Mouse (Mus musculus): Measurements from ENCODE around the gene Rai1.

Rai1 gene

GRCm38 (mm10) chr11:60088947-60089346 is 15.9 kb upstream of the Rai1 start:
- H3K4me3 ChIP-seq (replicated peaks; ENCODE audit: low read length) = no peak overlapping the region
- no peaks in the 10 kb centered on the region for H3K9me3 ChIP-seq (ENCODE audit: low read length)
- peaks cover 55% of the 10 kb centered on the region for H3K4me1 ChIP-seq (replicated peaks; ENCODE audit: low read depth, low read length)
- H3K27me3 ChIP-seq (ENCODE audit: insufficient read depth, low read length) = peaks cover 31% of the 10 kb centered on the region
- no peaks in the 10 kb centered on the region for H3K36me3 ChIP-seq (ENCODE audit: insufficient read depth, low read length)
- no peak for TF ChIP-seq POU5F1 (IDR thresholded peaks at IDR 0.05; ENCODE audit: borderline replicate concordance, low read length)
- TF ChIP-seq NANOG (IDR thresholded peaks at IDR 0.05; ENCODE audit: borderline replicate concordance, low read length) = no peak
- TF ChIP-seq CTCF (conservative IDR thresholded peaks at IDR 0.05; ENCODE audit: low read length) = peak; percentile 23

DNA sequence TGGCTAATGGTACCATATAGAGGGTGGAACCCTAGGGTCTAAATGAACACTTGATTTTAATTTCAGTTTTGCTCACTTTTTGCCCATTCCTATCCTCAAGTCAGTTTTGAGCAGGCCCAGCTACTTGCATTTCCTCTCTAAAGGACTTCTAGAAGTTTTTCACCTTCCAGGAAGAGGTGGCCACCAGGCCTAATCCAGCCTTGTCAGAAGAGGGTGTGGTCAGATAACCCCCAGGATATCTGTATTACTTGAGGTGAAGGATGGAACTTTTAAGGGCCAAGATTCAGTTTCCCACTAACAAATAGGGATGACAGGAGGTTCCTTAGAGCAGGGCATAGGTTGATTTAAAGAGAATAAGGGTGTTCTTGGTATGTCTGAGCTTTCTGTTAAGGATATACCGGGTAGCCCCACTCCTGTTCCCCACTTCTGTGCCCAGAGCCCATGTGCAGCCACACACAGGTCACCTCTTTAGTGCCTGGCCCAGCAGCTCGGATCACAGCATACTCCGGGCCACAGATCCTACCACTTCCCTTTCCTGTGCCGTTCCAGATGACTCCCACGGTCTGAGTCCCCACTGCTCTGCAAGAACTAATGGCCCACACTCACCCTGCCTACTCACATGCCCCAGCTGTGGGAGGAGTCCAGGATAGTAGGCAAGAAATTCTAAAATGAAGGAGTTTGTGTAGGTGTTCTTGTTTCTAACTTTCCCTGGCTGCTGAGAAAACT is 14.0 kb upstream of the Rai1 start:
- H3K4me3 ChIP-seq (replicated peaks; ENCODE audit: low read length) = no peak overlapping the region
- H3K4me1 ChIP-seq (replicated peaks; ENCODE audit: low read depth, low read length) = peaks cover 71% of the 10 kb centered on the region
- peaks cover 50% of the 10 kb centered on the region for H3K27me3 ChIP-seq (ENCODE audit: insufficient read depth, low read length)
- no peaks in the 10 kb centered on the region for H3K9me3 ChIP-seq (ENCODE audit: low read length)
- TF ChIP-seq NANOG (IDR thresholded peaks at IDR 0.05; ENCODE audit: borderline replicate concordance, low read length) (no peak), CTCF (conservative IDR thresholded peaks at IDR 0.05; ENCODE audit: low read length) (no peak), POU5F1 (IDR thresholded peaks at IDR 0.05; ENCODE audit: borderline replicate concordance, low read length) (no peak)
- H3K36me3 ChIP-seq (ENCODE audit: insufficient read depth, low read length) = no peaks in the 10 kb centered on the region

DNA sequence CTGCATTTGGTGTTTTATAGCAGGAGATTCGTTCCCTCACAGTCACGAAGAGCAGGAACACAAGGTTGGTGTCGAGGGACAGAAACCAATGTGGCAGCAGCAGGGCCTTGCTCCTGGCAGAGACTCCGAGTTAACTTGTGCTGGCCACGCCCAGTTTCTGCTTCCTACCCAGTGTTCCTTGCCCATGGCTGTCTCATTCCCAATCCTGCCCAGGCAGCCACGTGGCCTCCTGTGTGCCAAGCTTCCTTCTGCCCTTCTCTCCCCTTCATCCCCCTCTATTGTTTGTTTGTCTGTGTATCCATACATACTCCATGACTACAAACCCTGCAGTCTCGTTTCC is 13.4 kb upstream of the Rai1 start:
- Histone ChIP-seq H3K27me3 (ENCODE audit: insufficient read depth, low read length) (peaks cover 56% of the 10 kb centered on the region), H3K36me3 (ENCODE audit: insufficient read depth, low read length) (no peaks in the 10 kb centered on the region), H3K4me1 (replicated peaks; ENCODE audit: low read depth, low read length) (peaks cover 71% of the 10 kb centered on the region), H3K4me3 (replicated peaks; ENCODE audit: low read length) (no peak overlapping the region), H3K9me3 (ENCODE audit: low read length) (no peaks in the 10 kb centered on the region)
- TF ChIP-seq CTCF (conservative IDR thresholded peaks at IDR 0.05; ENCODE audit: low read length) (no peak), POU5F1 (IDR thresholded peaks at IDR 0.05; ENCODE audit: borderline replicate concordance, low read length) (no peak), NANOG (IDR thresholded peaks at IDR 0.05; ENCODE audit: borderline replicate concordance, low read length) (no peak)

DNA sequence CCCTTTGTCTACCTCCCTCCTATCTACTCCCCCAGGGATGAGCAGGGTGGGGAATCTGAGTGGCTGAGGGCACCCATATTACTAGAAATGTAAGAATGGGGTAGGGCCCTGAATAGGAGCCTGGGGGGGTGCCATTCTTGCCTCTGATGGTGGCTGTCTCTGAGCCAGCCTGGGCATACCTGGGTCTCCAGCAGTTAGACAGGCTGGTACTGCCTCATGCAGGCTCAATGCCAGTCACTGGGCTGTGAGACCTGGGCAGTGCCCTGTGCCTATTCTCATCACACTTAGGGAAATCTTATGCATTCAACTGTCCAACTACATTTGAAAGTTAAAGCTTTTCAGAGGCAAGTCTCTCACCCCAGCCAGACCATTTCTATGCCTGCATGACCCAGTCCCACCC is 11.6 kb upstream of the Rai1 start:
- Histone ChIP-seq H3K27me3 (ENCODE audit: insufficient read depth, low read length) (peaks cover 74% of the 10 kb centered on the region), H3K36me3 (ENCODE audit: insufficient read depth, low read length) (no peaks in the 10 kb centered on the region), H3K9me3 (ENCODE audit: low read length) (no peaks in the 10 kb centered on the region), H3K4me1 (replicated peaks; ENCODE audit: low read depth, low read length) (peaks cover 53% of the 10 kb centered on the region), H3K4me3 (replicated peaks; ENCODE audit: low read length) (no peak overlapping the region)
- no peak for TF ChIP-seq POU5F1 (IDR thresholded peaks at IDR 0.05; ENCODE audit: borderline replicate concordance, low read length)
- no peak for TF ChIP-seq NANOG (IDR thresholded peaks at IDR 0.05; ENCODE audit: borderline replicate concordance, low read length)
- no peak for TF ChIP-seq CTCF (conservative IDR thresholded peaks at IDR 0.05; ENCODE audit: low read length)

DNA sequence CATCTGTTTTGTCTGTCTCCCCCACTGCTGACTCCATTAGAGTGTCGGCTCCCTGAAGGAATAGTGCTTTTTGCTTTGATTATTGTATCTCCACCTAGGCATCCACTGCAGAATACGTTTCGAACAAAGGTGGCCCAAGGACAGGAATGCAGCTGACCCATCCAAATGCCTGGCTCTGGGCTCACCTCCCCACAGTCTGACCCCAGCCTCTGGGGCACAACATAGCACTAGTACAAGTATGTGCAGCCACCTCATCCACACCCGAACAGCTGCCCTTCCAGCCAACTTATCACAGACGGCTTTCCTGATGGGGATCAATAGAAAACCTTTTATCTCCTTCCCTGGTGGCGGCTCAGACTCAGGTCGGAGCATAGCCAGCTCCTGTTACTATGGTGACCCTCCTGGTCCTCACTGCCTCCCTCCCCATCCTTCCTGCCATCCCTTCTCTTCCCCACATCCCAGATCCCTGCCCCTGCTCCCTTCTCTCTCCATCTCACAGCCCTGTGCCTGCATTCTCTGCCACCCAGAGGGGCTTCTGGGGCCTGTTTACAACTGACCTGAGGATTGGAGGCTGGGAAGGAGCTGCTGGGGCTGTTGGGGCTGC is 10.7 kb upstream of the Rai1 start:
- TF ChIP-seq CTCF (conservative IDR thresholded peaks at IDR 0.05; ENCODE audit: low read length) (no peak), POU5F1 (IDR thresholded peaks at IDR 0.05; ENCODE audit: borderline replicate concordance, low read length) (no peak), NANOG (IDR thresholded peaks at IDR 0.05; ENCODE audit: borderline replicate concordance, low read length) (no peak)
- Histone ChIP-seq H3K9me3 (ENCODE audit: low read length) (no peaks in the 10 kb centered on the region), H3K27me3 (ENCODE audit: insufficient read depth, low read length) (peaks cover 80% of the 10 kb centered on the region), H3K4me3 (replicated peaks; ENCODE audit: low read length) (no peak overlapping the region), H3K36me3 (ENCODE audit: insufficient read depth, low read length) (no peaks in the 10 kb centered on the region), H3K4me1 (replicated peaks; ENCODE audit: low read depth, low read length) (peaks cover 45% of the 10 kb centered on the region)

DNA sequence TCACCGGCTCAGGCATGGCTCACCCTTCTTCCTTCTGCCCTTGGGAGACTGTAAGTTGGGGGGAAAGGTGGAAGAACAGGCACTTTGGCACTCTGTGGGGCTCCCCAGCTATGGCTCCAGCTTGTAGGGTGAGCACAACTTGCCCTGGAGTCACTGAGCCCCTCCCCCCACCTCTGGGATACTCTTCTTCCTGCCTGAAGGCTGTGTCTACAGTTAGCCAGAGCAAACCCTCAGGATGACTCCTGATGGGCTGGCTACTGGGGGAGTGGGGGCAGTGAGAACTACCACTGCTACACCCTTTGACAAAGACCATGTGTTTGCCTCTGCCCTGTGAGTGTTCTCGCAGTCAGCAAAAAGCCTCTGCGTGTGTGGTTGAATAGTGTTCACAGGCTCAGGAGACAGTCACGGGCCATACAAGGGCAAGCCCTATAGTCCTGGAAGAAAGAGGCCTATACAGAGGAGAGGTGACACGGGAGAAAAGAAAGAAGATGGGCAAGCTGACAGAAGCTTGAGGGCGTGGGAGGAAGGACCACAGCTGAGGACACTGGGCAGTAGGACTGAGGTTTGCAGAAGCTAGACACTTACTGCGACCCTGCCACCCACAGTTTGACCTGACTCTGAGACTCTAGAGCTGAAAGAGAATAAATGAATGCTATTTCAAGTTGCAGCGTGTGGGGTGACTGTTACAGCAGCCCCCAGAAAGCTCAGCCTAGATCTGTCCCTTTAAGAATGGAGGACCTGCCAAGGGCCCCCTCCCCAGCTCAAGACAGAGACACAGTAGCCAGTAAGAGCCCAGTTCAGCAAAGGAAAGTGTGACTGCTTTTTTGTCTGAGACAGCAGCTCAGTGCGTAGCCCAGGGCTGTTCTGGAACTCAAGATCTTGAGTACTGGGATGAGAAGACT is 9.7 kb upstream of the Rai1 start:
- peaks cover 50% of the 10 kb centered on the region for H3K4me1 ChIP-seq (replicated peaks; ENCODE audit: low read depth, low read length)
- H3K9me3 ChIP-seq (ENCODE audit: low read length) = no peaks in the 10 kb centered on the region
- peaks cover 89% of the 10 kb centered on the region for H3K27me3 ChIP-seq (ENCODE audit: insufficient read depth, low read length)
- TF ChIP-seq CTCF (conservative IDR thresholded peaks at IDR 0.05; ENCODE audit: low read length) (no peak), NANOG (IDR thresholded peaks at IDR 0.05; ENCODE audit: borderline replicate concordance, low read length) (no peak), POU5F1 (IDR thresholded peaks at IDR 0.05; ENCODE audit: borderline replicate concordance, low read length) (no peak)
- H3K36me3 ChIP-seq (ENCODE audit: insufficient read depth, low read length) = no peaks in the 10 kb centered on the region
- H3K4me3 ChIP-seq (replicated peaks; ENCODE audit: low read length) = no peak overlapping the region

DNA sequence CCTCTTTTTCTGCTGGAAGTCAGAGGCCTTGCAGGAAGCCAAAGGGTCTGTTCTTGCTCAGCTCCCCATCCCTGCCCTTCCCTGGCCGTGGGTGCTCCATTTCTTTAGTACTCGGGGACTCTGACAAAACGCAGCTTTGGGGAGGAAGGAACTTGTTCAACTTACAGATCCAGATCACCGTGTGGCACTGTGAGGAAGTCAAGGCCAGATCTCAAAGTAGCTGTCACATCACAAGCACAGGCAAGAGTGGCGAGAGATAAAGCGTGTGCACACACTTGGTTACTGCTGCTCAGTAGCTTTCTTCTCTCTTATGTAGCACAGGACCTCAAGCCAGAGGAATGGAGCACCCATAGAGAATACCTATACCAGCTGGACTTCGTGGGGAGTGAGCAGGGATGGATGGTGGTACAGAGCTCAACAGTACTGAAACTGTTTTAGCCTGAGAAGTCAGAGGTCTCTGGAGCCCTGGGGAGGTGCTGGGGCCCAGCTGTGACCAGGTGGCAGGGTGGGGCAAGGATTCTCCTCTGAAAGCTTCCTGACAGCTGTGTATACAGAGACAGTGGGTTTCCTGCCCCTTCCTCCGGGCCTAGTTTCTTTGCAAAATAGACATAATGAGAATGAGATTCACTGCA is 5.1 kb upstream of the Rai1 start:
- no peak overlapping the region for H3K4me3 ChIP-seq (replicated peaks; ENCODE audit: low read length)
- H3K9me3 ChIP-seq (ENCODE audit: low read length) = no peaks in the 10 kb centered on the region
- TF ChIP-seq CTCF (conservative IDR thresholded peaks at IDR 0.05; ENCODE audit: low read length) = no peak
- no peak for TF ChIP-seq POU5F1 (IDR thresholded peaks at IDR 0.05; ENCODE audit: borderline replicate concordance, low read length)
- no peak for TF ChIP-seq NANOG (IDR thresholded peaks at IDR 0.05; ENCODE audit: borderline replicate concordance, low read length)
- peaks cover 55% of the 10 kb centered on the region for H3K4me1 ChIP-seq (replicated peaks; ENCODE audit: low read depth, low read length)
- no peaks in the 10 kb centered on the region for H3K36me3 ChIP-seq (ENCODE audit: insufficient read depth, low read length)
- peaks cover 84% of the 10 kb centered on the region for H3K27me3 ChIP-seq (ENCODE audit: insufficient read depth, low read length)

Data from E14TG2a.4 (cell line).